Mouse (Mus musculus) 3134 (cell line): ENCODE results near the gene Gas1.

Experiments
- DNase-seq: peaks from one replicate; pipeline ENCODE4 v3.0.0-alpha.2; 2011; ENCODE audit warnings: low spot score; ENCODE audit not compliant: insufficient read length; ENCODE audit errors: extremely low read depth

Gene Gas1

DNA sequence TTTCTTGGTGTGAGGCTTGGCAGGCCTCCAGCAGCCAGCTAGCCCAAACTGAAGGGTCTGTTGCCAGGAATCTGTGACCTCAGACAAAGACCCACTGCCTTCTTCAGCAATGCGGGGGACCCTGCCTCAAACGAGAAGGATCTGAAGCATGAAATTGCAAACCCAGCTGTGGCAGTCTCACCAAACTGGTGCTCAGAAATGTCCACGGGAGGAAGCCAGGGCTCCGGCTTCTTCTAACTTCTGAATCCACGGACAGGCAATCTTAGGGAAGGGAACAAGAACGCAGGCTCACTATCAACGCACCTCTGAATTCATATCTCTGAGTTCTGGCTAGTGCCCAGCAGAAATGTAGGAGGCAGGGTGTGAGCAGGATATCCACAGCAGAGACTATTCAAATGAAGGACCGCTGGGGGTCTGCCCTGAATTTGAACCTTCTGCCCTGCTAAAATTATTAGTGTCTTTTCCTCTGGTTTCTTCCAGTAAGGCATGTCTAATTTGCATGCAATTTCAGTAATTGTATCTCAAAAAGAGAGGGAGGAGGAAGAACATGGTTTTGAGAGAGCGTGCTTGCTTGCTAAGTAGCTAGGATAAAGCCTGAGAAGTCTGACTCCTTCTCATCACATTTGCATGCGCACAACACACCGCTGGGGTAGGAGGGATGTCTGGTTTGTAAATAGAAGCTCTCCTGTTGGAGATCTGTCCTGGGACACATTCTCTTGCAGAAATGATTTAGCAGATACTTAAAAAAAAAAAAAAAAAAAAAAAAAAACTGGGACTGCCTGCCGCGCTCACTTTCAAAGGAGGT lies 51.5 kb downstream of the Gas1 start:
- no peak for DNase-seq

DNA sequence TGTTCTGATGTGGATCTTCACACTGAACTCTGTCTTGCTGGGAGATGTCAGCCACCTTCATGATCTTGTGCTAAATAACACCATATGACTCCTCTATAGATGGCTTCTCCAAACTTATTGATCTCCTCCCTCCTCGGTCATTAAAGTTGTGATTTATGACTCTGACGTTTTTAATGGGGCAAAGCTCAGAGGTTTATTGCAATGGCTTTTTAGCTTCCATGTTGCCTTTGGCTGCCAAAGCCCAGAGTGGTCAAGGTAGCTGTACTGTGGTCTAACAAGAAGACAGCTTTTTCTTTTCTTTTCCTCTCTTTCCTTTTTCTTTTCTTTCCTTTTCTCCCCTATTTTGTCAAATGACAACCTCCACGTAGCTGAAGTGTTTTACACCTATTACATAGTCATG lies 52.1 kb downstream of the Gas1 start:
- DNase-seq, result no peak

DNA sequence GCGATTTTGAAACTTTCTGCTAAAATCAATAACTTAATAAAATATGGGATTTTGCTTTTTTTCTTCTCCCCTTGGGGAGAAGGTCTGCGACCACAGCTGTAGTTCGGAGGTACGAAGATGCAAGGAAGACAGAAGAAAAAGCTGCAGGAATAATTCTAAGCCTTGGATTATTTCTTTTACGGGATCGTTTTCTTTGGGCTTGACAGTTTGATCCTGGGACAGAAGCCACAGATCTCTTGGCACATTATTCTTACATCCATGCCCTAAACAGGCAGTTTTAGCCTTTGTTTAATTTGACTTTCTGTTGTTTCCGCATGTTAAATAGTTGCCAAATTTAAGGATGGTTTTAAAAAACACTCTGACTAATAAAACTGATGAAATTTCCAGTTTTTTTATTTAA lies 52.7 kb downstream of the Gas1 start:
- no peak for DNase-seq
